Mouse (Mus musculus): ENCODE results near the gene Nol4l. TPM values are rescaled to one million over a fixed set of nuclear protein-coding genes. Genes with fewer than 3 reads are reported as not detected.

The Nol4l gene
- total RNA-seq (2021) (1 to 10 TPM; 3.5 to 4.4 TPM), polyA plus RNA-seq (2012; rRNA removed) (3.9 and 4.0 TPM in 2 replicates)
- long read RNA-seq, full-length matches to known transcripts: 1 of 2 reads
- long read RNA-seq, partial matches to known transcripts: 1 of 2 reads
- long read RNA-seq, other reads (novel, unspliced or antisense): 0 of 2 reads

DNA sequence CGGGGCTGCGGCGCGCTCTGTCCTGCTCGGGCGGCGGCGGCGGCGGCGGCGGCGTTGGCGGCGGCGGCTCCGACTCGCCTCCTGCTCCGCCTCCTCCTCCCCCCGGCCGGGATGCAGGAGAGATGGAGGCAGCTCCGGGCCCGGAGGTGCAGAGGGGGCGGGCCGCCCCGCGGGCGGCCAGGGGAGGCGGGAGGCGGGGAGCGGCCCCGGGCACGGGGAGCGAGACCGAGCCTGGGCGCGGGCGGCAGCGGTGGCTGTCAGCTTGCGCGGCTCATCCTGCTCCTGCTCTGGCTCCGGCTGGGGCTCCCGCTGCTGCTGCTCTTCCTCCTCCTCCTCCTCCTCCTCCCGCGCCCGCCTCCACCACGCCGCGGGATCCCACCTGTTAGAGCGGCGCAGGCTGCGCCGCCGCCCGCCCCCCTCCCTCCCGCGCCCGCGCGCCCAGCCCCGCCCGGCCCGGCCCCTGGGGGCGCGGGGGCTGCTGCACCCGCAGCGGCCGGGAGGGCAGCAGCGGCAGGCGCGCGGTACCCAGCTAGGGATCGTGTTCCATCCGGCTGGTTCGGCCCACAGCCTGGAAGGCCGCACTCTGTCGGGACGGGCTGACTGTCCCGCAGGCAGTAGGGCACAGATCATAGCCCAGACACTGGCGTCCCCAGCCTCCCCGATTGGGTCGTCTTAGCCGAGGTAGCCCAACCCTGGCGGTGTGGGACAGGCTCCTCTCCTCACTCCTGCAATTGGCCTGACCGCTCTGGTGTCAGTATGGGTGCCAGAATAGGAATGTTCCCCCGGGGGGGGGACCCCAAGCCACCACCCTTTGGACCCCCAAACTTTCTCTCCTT is at the start of gene Nol4l:
Gene Nol4l (minus strand): TSS at position 41 of the 836 bp plus-strand sequence.
- peak within 1 kb of the TSS; percentile 73 for H3K4me3 ChIP-seq
- H3K9ac ChIP-seq (ENCODE audit: low read depth, low read length): peak within 1 kb of the TSS; percentile 67
- 8% methylated on average over 41 of the region's 86 CpGs for WGBS
- H3K27me3 ChIP-seq (ENCODE audit: control insufficient read depth, insufficient read depth, low read length): peaks cover 5% of the 10 kb centered on the region; the same call in 1 of the 2 replicates
- intact Hi-C loops (cut with DNase I): loop anchor here (5.0 kb wide), 1 partner anchor 38 kb away; the partner anchor contains the start of gene 4930404H24Rik
- no peak within 1 kb of the TSS for H3K27ac ChIP-seq
- H3K4me1 ChIP-seq (ENCODE audit: control insufficient read depth, insufficient read depth, low read length): no peaks in the 10 kb centered on the region
- no peak for TF ChIP-seq EP300 (IDR thresholded peaks at IDR 0.05; ENCODE audit: insufficient read depth, low read depth, low read length)
- peak; percentile 45 to 52 for DNase-seq
- no peaks in the 10 kb centered on the region for H3K36me3 ChIP-seq (ENCODE audit: control insufficient read depth, insufficient read depth, low read length)
- H3K79me2 ChIP-seq (replicated peaks; ENCODE audit: control insufficient read depth, insufficient read depth, low read length): no peaks in the 10 kb centered on the region

DNA sequence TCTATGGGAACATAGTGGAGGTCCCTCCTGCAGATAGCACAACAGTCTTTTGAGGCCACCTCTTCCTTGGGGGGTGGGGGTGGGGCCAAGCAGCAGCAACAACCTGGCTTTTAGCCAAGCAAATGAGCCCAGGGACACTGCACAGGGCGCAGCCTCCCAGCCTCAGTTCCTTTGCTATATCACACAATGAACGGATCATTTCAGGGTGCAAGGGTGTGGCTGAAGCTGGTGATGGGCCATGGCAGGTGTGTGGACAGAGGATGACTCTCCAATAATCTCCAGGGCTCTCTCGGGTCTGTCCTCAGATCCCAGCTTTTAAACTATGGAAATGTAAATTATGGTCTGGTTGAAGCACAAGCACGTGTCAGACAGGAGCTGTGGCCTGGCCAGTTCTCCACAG is 47.4 kb upstream of the Nol4l start:
- Histone ChIP-seq H3K79me2 (replicated peaks; ENCODE audit: control insufficient read depth, insufficient read depth, low read length) (no peaks in the 10 kb centered on the region), H3K9ac (ENCODE audit: low read depth, low read length) (no peak overlapping the region), H3K27ac (no peak overlapping the region), H3K4me1 (ENCODE audit: control insufficient read depth, insufficient read depth, low read length) (no peaks in the 10 kb centered on the region), H3K27me3 (ENCODE audit: control insufficient read depth, insufficient read depth, low read length) (no peaks in the 10 kb centered on the region), H3K36me3 (ENCODE audit: control insufficient read depth, insufficient read depth, low read length) (no peaks in the 10 kb centered on the region), H3K4me3 (no peak overlapping the region)
- intact Hi-C loops (cut with DNase I): loop anchor here (5.0 kb wide), 1 partner anchor 275 kb away; no protein-coding TSS in a partner anchor
- TF ChIP-seq EP300 (IDR thresholded peaks at IDR 0.05; ENCODE audit: insufficient read depth, low read depth, low read length): no peak
- TF ChIP-seq CTCF (IDR thresholded peaks at IDR 0.05): no peak
- TF ChIP-seq POLR2A (IDR thresholded peaks at IDR 0.05; ENCODE audit: insufficient read depth, low read depth, low read length): no peak
- no peak for DNase-seq
- 59% methylated on average over 4 of the region's 4 CpGs for WGBS

DNA sequence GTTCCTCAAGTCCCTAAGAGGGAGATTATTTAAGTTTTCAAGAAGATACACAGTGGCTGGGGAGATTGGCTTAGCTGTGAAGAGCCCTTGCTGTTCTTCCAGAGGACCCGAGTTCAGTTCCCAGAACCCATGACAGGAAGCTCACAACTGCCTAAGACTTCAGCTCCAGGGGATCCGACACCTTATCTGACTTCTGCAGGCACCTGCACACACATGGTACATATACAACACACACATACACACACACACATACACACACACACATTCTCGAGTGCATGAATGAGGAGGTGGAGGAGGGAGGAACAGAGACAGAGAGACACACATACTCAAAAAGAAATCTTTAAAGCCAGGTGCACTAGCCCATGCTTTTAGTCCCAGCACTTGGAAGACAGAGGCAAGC is 46.4 kb upstream of the Nol4l start:
- no peak overlapping the region for H3K27ac ChIP-seq
- TF ChIP-seq POLR2A (IDR thresholded peaks at IDR 0.05; ENCODE audit: insufficient read depth, low read depth, low read length) (no peak), CTCF (IDR thresholded peaks at IDR 0.05) (no peak), EP300 (IDR thresholded peaks at IDR 0.05; ENCODE audit: insufficient read depth, low read depth, low read length) (no peak)
- intact Hi-C loops (cut with DNase I): loop anchor here (5.0 kb wide), 1 partner anchor 274 kb away; no protein-coding TSS in a partner anchor
- no peak overlapping the region for H3K4me3 ChIP-seq
- no peak for DNase-seq
- no peaks in the 10 kb centered on the region for H3K36me3 ChIP-seq (ENCODE audit: control insufficient read depth, insufficient read depth, low read length)
- H3K4me1 ChIP-seq (ENCODE audit: control insufficient read depth, insufficient read depth, low read length): no peaks in the 10 kb centered on the region
- no peaks in the 10 kb centered on the region for H3K79me2 ChIP-seq (replicated peaks; ENCODE audit: control insufficient read depth, insufficient read depth, low read length)
- 76% methylated on average over 3 of the region's 3 CpGs for WGBS
- no peaks in the 10 kb centered on the region for H3K27me3 ChIP-seq (ENCODE audit: control insufficient read depth, insufficient read depth, low read length)
- no peak overlapping the region for H3K9ac ChIP-seq (ENCODE audit: low read depth, low read length)

DNA sequence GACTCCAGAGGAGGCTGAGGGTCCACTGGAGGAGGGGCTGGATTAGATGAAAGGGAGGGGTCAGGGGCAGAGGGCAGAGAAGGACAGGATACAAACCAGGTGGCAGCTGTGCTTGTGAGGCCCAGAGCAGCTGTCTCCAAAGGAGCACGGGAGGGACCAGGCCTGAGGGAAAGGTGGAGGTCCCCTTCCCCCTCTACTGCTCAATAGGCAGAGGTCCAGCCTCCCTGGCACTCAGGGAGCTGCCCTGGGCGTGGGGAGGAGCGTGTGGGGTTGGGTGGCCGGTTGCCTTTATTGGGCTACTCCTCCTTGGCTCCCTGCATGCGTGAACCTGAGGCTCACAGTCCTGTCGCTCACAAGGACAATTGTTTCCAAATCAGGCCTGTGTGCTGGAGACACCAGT is 45.8 kb upstream of the Nol4l start:
- no peak overlapping the region for H3K9ac ChIP-seq (ENCODE audit: low read depth, low read length)

DNA sequence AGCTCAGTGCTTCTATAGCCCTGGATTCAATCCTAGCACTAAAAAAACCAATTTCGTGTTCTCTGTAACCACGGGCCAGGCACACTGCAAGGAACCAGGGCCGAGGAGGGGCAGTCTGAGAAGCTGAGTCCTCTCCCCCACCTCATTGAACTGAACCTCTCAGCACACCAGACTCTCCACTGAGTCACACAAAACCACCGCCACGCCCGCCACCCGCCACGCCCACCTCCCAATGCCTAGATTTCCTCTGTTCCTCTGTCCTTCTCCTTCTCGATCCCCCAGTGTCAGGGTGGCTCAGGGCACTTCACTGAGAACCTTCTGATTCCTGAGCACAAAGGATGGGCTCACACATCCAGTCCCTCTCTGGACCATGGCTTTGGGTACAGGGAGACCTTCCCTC is 43.3 kb upstream of the Nol4l start:
- no peaks in the 10 kb centered on the region for H3K27me3 ChIP-seq (ENCODE audit: control insufficient read depth, insufficient read depth, low read length)
- no peaks in the 10 kb centered on the region for H3K79me2 ChIP-seq (replicated peaks; ENCODE audit: control insufficient read depth, insufficient read depth, low read length)
- H3K4me3 ChIP-seq: no peak overlapping the region
- whole genome bisulfite sequencing: 86% methylated on average over 9 of the region's 9 CpGs
- TF ChIP-seq POLR2A (IDR thresholded peaks at IDR 0.05; ENCODE audit: insufficient read depth, low read depth, low read length): no peak
- TF ChIP-seq CTCF (IDR thresholded peaks at IDR 0.05): no peak
- TF ChIP-seq EP300 (IDR thresholded peaks at IDR 0.05; ENCODE audit: insufficient read depth, low read depth, low read length): no peak
- no peaks in the 10 kb centered on the region for H3K4me1 ChIP-seq (ENCODE audit: control insufficient read depth, insufficient read depth, low read length)
- intact Hi-C loops (cut with DNase I): no loop called here
- DNase-seq: no peak
- no peaks in the 10 kb centered on the region for H3K36me3 ChIP-seq (ENCODE audit: control insufficient read depth, insufficient read depth, low read length)
- no peak overlapping the region for H3K27ac ChIP-seq
- H3K9ac ChIP-seq (ENCODE audit: low read depth, low read length): no peak overlapping the region

More for the DNA sequence above, 45.8 kb upstream of the Nol4l start:
- TF ChIP-seq EP300 (IDR thresholded peaks at IDR 0.05; ENCODE audit: insufficient read depth, low read depth, low read length) (no peak), CTCF (IDR thresholded peaks at IDR 0.05) (no peak)
- Histone ChIP-seq H3K27ac (no peak overlapping the region), H3K27me3 (ENCODE audit: control insufficient read depth, insufficient read depth, low read length) (no peaks in the 10 kb centered on the region), H3K4me1 (ENCODE audit: control insufficient read depth, insufficient read depth, low read length) (no peaks in the 10 kb centered on the region), H3K4me3 (no peak overlapping the region), H3K36me3 (ENCODE audit: control insufficient read depth, insufficient read depth, low read length) (no peaks in the 10 kb centered on the region), H3K79me2 (replicated peaks; ENCODE audit: control insufficient read depth, insufficient read depth, low read length) (no peaks in the 10 kb centered on the region)
- intact Hi-C loops (cut with DNase I): loop anchor here (5.0 kb wide), 1 partner anchor 273 kb away; no protein-coding TSS in a partner anchor
- no peak for DNase-seq
- WGBS: 66% methylated on average over 6 of the region's 6 CpGs

DNA sequence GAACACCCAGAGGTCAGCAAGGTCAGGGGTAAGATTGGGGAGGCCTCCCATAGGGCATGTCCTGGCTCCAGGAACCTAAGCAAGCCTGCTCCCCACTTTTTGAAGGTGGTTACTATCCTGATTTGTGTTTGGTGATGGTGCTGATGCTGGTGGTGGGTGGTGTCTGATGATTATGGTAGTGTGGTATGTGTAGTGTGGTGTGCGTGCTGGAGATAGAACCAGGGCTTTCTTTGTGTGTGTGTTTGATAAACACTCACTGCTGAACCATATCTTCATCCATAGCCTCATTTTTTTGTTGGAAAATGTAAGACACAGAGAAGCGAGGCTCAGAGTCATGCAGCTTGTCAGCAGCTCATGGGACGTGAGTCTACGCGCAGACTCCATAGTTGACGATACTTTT is 38.8 kb upstream of the Nol4l start:
- no peak for TF ChIP-seq EP300 (IDR thresholded peaks at IDR 0.05; ENCODE audit: insufficient read depth, low read depth, low read length)
- TF ChIP-seq CTCF (IDR thresholded peaks at IDR 0.05): no peak
- TF ChIP-seq POLR2A (IDR thresholded peaks at IDR 0.05; ENCODE audit: insufficient read depth, low read depth, low read length): no peak
- WGBS: 88% methylated on average over 6 of the region's 6 CpGs
- intact Hi-C loops (cut with DNase I): no loop called here
- H3K36me3 ChIP-seq (ENCODE audit: control insufficient read depth, insufficient read depth, low read length): no peaks in the 10 kb centered on the region
- H3K4me3 ChIP-seq: no peak overlapping the region
- no peak for DNase-seq
- H3K27ac ChIP-seq: no peak overlapping the region
- no peaks in the 10 kb centered on the region for H3K79me2 ChIP-seq (replicated peaks; ENCODE audit: control insufficient read depth, insufficient read depth, low read length)
- H3K9ac ChIP-seq (ENCODE audit: low read depth, low read length): no peak overlapping the region
- H3K27me3 ChIP-seq (ENCODE audit: control insufficient read depth, insufficient read depth, low read length): no peaks in the 10 kb centered on the region
- H3K4me1 ChIP-seq (ENCODE audit: control insufficient read depth, insufficient read depth, low read length): no peaks in the 10 kb centered on the region
